Mouse (Mus musculus): ENCODE data around the gene Cdc25b. TPM values are rescaled to one million over a fixed set of nuclear protein-coding genes. Genes with fewer than 3 reads are reported as not detected.
A peak's percentile ranks its signal among the peaks of the same experiment; 100 is the strongest.

The Cdc25b gene
- total and polyA plus RNA-seq, 2 experiments from 2014 or later: 15.0 to 15.3 TPM

GRCm38 (mm10) chr2:131145536-131145935 is 41.2 kb upstream of the Cdc25b start:
- peaks cover 57% of the 10 kb centered on the region for H3K36me3 ChIP-seq (replicated peaks; ENCODE audit: control insufficient read depth, insufficient read depth, low read length)
- ATAC-seq (ENCODE audit: insufficient read depth, low read depth) (no peak), DNase-seq (ENCODE audit: low spot score) (no peak)
- no peaks in the 10 kb centered on the region for H3K27me3 ChIP-seq (ENCODE audit: control insufficient read depth, insufficient read depth, low read length)
- H3K9ac ChIP-seq (replicated peaks; ENCODE audit: low read depth, low read length): no peak overlapping the region
- 72% methylated on average over 2 of the region's 2 CpGs for WGBS
- no peak overlapping the region for H3K4me2 ChIP-seq (ENCODE audit: low read depth, low read length)
- TF ChIP-seq CTCF (IDR thresholded peaks at IDR 0.05; ENCODE audit: low read depth) (no peak), EP300 (IDR thresholded peaks at IDR 0.05; ENCODE audit: low read depth) (no peak)
- no peak overlapping the region for H3K27ac ChIP-seq (ENCODE audit: low read depth)
- peaks cover 7% of the 10 kb centered on the region; the same call in 1 of the 2 replicates for H3K4me1 ChIP-seq (ENCODE audit: control insufficient read depth, insufficient read depth)
- no peaks in the 10 kb centered on the region for H3K9me3 ChIP-seq (replicated peaks; ENCODE audit: control insufficient read depth, low read length)
- no peak overlapping the region for H3K4me3 ChIP-seq (ENCODE audit: low read depth, low read length)

GRCm38 (mm10) chr2:131146193-131147042 is 40.3 kb upstream of the Cdc25b start:
- TF ChIP-seq EP300 (IDR thresholded peaks at IDR 0.05; ENCODE audit: low read depth): no peak
- no peak for TF ChIP-seq CTCF (IDR thresholded peaks at IDR 0.05; ENCODE audit: low read depth)
- Histone ChIP-seq H3K4me3 (ENCODE audit: low read depth, low read length) (no peak overlapping the region), H3K4me1 (ENCODE audit: control insufficient read depth, insufficient read depth) (no peaks in the 10 kb centered on the region), H3K27me3 (ENCODE audit: control insufficient read depth, insufficient read depth, low read length) (no peaks in the 10 kb centered on the region), H3K9ac (replicated peaks; ENCODE audit: low read depth, low read length) (no peak overlapping the region), H3K27ac (ENCODE audit: low read depth) (no peak overlapping the region), H3K36me3 (replicated peaks; ENCODE audit: control insufficient read depth, insufficient read depth, low read length) (peaks cover 59% of the 10 kb centered on the region), H3K4me2 (ENCODE audit: low read depth, low read length) (no peak overlapping the region), H3K9me3 (replicated peaks; ENCODE audit: control insufficient read depth, low read length) (no peaks in the 10 kb centered on the region)
- 79% methylated on average over 21 of the region's 21 CpGs for WGBS
- DNase-seq (ENCODE audit: low spot score): no peak
- no peak for ATAC-seq (ENCODE audit: insufficient read depth, low read depth)

- no peak overlapping the region for H3K4me3 ChIP-seq (ENCODE audit: low read depth, low read length)
- no peaks in the 10 kb centered on the region for H3K27me3 ChIP-seq (ENCODE audit: control insufficient read depth, insufficient read depth, low read length)
- no peak overlapping the region for H3K4me2 ChIP-seq (ENCODE audit: low read depth, low read length)
- DNase-seq (ENCODE audit: low spot score) (no peak), ATAC-seq (ENCODE audit: insufficient read depth, low read depth) (no peak)
- no peaks in the 10 kb centered on the region for H3K9me3 ChIP-seq (replicated peaks; ENCODE audit: control insufficient read depth, low read length)
- no peak overlapping the region for H3K9ac ChIP-seq (replicated peaks; ENCODE audit: low read depth, low read length)
- TF ChIP-seq EP300 (IDR thresholded peaks at IDR 0.05; ENCODE audit: low read depth): no peak
- no peak overlapping the region for H3K27ac ChIP-seq (ENCODE audit: low read depth)
- 92% methylated on average over 8 of the region's 8 CpGs for WGBS
- no peaks in the 10 kb centered on the region for H3K4me1 ChIP-seq (ENCODE audit: control insufficient read depth, insufficient read depth)
- H3K36me3 ChIP-seq (replicated peaks; ENCODE audit: control insufficient read depth, insufficient read depth, low read length): peaks cover 58% of the 10 kb centered on the region
Observed at GRCm38 (mm10) chr2:131147043-131147365, 39.7 kb upstream of the Cdc25b start.

- Histone ChIP-seq H3K36me3 (replicated peaks; ENCODE audit: control insufficient read depth, insufficient read depth, low read length) (peaks cover 57% of the 10 kb centered on the region), H3K27ac (ENCODE audit: low read depth) (peak overlapping the region; percentile 2; the same call in 1 of the 2 replicates)
- DNase-seq (ENCODE audit: low spot score): no peak
Observed at GRCm38 (mm10) chr2:131148353-131149253, 38.1 kb upstream of the Cdc25b start.

GRCm38 (mm10) chr2:131149254-131149578 is 37.5 kb upstream of the Cdc25b start:
- H3K9me3 ChIP-seq (replicated peaks; ENCODE audit: control insufficient read depth, low read length): no peaks in the 10 kb centered on the region
- 93% methylated on average over 3 of the region's 3 CpGs for WGBS
- no peak overlapping the region for H3K27ac ChIP-seq (ENCODE audit: low read depth)
- no peaks in the 10 kb centered on the region for H3K4me1 ChIP-seq (ENCODE audit: control insufficient read depth, insufficient read depth)
- TF ChIP-seq EP300 (IDR thresholded peaks at IDR 0.05; ENCODE audit: low read depth): no peak
- TF ChIP-seq CTCF (IDR thresholded peaks at IDR 0.05; ENCODE audit: low read depth): no peak
- ATAC-seq (ENCODE audit: insufficient read depth, low read depth) (no peak), DNase-seq (ENCODE audit: low spot score) (no peak)
- no peak overlapping the region for H3K4me2 ChIP-seq (ENCODE audit: low read depth, low read length)
- H3K9ac ChIP-seq (replicated peaks; ENCODE audit: low read depth, low read length): no peak overlapping the region
- H3K27me3 ChIP-seq (ENCODE audit: control insufficient read depth, insufficient read depth, low read length): no peaks in the 10 kb centered on the region
- H3K4me3 ChIP-seq (ENCODE audit: low read depth, low read length): no peak overlapping the region
- H3K36me3 ChIP-seq (replicated peaks; ENCODE audit: control insufficient read depth, insufficient read depth, low read length): peaks cover 54% of the 10 kb centered on the region

More at GRCm38 (mm10) chr2:131148353-131149253, 38.1 kb upstream of the Cdc25b start:
- Histone ChIP-seq H3K4me1 (ENCODE audit: control insufficient read depth, insufficient read depth) (no peaks in the 10 kb centered on the region), H3K27me3 (ENCODE audit: control insufficient read depth, insufficient read depth, low read length) (no peaks in the 10 kb centered on the region), H3K9me3 (replicated peaks; ENCODE audit: control insufficient read depth, low read length) (no peaks in the 10 kb centered on the region), H3K4me3 (ENCODE audit: low read depth, low read length) (no peak overlapping the region), H3K9ac (replicated peaks; ENCODE audit: low read depth, low read length) (no peak overlapping the region), H3K4me2 (ENCODE audit: low read depth, low read length) (no peak overlapping the region)
- ATAC-seq (ENCODE audit: insufficient read depth, low read depth): peak; percentile 59
- WGBS: 70% methylated on average over 8 of the region's 8 CpGs
- no peak for TF ChIP-seq EP300 (IDR thresholded peaks at IDR 0.05; ENCODE audit: low read depth)
- TF ChIP-seq CTCF (IDR thresholded peaks at IDR 0.05; ENCODE audit: low read depth): no peak

Measured in heart, postnatal 0 days (tissue).